Mouse (Mus musculus): ENCODE data around the gene A430005L14Rik. TPM values are rescaled to one million over a fixed set of nuclear protein-coding genes. Genes with fewer than 3 reads are reported as not detected.

A430005L14Rik gene
- total RNA-seq, 4 experiments from 2014 or later = 22.8 to 30.7 (median 24.1) TPM

DNA sequence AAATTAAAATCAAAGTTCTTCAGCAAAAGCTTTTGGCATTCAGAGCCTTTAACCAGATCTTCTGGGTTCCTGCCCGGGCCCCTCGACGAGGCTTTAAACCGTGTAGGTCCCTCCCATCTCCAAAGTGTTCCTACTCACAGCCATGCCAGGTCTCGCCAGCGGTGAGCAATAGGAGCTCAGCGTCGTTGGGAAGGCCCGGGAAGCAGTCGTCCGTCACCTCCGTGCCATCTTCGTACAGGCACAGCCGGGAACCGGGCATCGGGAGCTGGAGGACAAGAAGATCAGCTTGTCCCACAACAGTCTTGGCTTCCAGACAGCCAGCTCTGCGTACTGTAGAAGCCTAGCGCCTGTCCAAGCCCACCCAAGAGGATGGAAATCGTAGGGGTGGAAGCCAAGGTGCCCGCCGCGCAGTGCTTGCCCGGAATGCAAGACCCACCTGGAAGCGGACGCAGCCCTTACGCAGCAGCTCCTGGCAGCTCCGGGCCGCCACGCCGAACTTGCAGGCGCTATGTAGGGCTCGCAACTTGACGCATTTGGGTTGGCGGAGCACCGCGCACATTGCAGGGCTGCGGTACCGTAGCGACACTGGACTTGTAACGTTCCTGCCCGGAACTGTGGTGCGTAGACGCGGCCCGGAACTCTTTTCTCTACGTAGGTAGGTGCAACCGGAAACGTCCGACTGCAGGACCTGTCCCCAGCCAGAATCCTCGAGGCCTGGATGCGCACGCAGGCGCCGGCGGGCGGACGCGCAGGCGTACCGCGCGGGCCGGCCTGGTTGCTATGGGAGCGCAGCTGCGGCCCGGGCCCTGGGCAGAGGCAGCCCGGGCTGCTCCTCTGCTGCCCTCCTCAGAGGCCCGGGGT is 17.6 kb downstream of the A430005L14Rik start, which contains the start of the genes Dffb and Cep104:
Dffb (minus strand) TSS at position 696 of the 861 bp plus-strand sequence.
Cep104 (plus strand) TSS at position 764 of the 861 bp plus-strand sequence.
- DNase-seq (ENCODE audit: low spot score in 2 of 2) = peak; percentile 92 to 95

DNA sequence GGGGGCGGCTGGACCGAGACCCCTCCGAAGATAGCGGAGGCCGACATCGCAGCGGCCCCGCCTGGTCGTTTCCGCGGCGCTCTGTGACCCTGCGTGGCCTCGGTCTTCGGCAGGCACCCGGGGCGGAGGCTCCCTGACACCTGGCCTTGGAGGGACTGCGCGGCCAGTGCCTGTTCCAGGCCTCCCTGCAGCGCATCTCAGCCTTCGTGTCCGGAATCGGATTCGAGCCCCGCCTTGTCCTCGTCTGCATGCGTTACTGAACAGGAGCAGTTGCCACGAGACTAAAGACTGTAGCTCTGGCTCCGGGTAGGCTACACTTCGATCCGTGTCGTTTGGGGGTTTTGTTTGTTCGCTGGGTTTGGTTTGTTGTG is 18.2 kb downstream of the A430005L14Rik start:
- DNase-seq (ENCODE audit: low spot score in 2 of 2) = no peak

- DNase-seq (ENCODE audit: low spot score in 2 of 2) = no peak
Measured at GRCm38 (mm10) chr4:153975768-153976167, 18.7 kb downstream of the A430005L14Rik start.

- DNase-seq (ENCODE audit: low spot score in 2 of 2) = no peak
Measured at GRCm38 (mm10) chr4:153979243-153979642, 22.2 kb downstream of the A430005L14Rik start.

GRCm38 (mm10) chr4:153980470-153980869 is 23.4 kb downstream of the A430005L14Rik start:
- no peak for DNase-seq (ENCODE audit: low spot score in 2 of 2)

DNA sequence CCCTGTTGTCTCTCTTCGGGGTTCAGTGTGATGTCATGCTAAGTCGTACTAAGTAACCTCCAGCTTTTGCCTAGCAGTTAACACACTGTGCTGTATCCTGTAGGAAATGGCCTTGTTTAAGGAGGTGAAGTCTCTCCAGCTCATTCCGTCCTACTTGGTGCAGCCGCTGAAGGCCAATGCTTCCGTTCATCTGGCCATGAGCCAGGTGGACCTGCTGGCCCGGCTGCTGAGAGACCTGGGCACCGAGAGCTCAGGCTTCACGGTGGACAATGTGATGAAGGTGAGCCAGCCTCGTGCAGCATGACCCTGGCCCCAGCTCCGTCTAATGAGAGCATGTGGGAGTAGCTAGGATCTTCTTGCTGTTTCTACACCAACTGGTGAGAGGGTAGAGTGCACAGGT is 35.7 kb downstream of the A430005L14Rik start:
- no peak for DNase-seq (ENCODE audit: low spot score in 2 of 2)

GRCm38 (mm10) chr4:153993505-153993904 is 36.5 kb downstream of the A430005L14Rik start:
- DNase-seq (ENCODE audit: low spot score in 2 of 2) = no peak

DNA sequence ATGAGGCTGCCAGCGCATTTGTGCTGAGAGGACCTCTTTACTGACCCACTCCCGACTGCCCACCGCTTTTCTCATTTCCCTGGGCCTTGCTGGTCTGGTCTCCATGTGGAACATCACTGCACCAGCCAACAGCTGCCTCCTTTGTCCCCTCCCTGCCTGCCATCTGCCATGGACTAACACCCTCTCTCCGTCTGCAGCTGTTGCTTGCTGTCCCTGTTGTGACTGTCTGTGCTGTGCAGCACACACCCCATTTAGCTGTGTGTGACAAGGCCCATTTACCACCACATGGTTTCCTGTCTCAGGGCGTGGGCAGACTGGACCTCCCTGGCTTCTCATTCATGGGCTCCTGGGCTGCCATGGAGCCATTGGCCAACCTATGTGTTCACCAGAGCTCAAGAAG is 48.5 kb downstream of the A430005L14Rik start:
- DNase-seq (ENCODE audit: low spot score in 2 of 2) = peak in 1 of 2 experiments; percentile 42

DNA sequence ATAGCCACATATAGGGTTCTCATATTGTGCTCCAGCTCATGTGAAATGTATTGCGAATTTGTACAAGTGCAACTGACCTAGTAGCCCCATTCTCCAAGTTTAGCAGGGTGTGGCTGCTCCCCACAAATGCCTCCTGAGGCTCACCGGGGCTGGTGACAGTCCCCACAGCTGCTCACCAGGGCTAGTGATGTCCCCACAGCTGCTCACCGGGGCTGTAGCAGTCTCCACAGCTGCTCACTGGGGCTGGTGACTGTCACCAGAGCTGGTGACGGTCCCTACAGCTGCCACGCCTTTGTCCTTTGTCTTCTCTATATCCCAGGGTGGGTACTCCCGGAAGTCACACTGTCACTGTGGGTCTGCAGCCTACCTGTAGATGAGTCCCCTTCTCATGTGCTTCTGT is 49.2 kb downstream of the A430005L14Rik start:
- DNase-seq (ENCODE audit: low spot score in 2 of 2) = no peak

- no peak for DNase-seq (ENCODE audit: low spot score in 2 of 2)
Measured at GRCm38 (mm10) chr4:154007759-154008158, 50.7 kb downstream of the A430005L14Rik start.

GRCm38 (mm10) chr4:154010907-154011645 is 54.0 kb downstream of the A430005L14Rik start:
- DNase-seq (ENCODE audit: low spot score in 2 of 2) = no peak

Other genes with a start within 250 kb of the A430005L14Rik start
- gene Dffb, start 17.9 kb downstream of the A430005L14Rik start, total RNA-seq (2022) = 10 to 100 TPM in 3 of 4 experiments, 1 to 10 TPM in 1; 9.4 to 14.0 (median 11.4) TPM
- gene Cep104, start 18.0 kb downstream of the A430005L14Rik start, total RNA-seq (2022) = 10 to 100 TPM; 28.4 to 35.3 (median 32.8) TPM
- 10 to 100 TPM; 55.0 to 72.7 (median 62.6) TPM for gene Lrrc47, start 54.5 kb downstream of the A430005L14Rik start, total RNA-seq (2022)
- gene Smim1, start 69.0 kb downstream of the A430005L14Rik start, total RNA-seq (2022) = 10 to 100 TPM; 11.7 to 21.4 (median 16.5) TPM
- gene Ccdc27, start 85.4 kb downstream of the A430005L14Rik start, total RNA-seq (2022) = under 1 TPM in 1 of 4 experiments, not detected in 3; 0.17 TPM
- under 1 TPM; 0.51 to 0.83 (median 0.64) TPM for gene Trp73, start 183.0 kb downstream of the A430005L14Rik start, total RNA-seq (2022)
- 10 to 100 TPM; 27.0 to 36.1 (median 31.0) TPM for gene Wrap73, start 185.1 kb downstream of the A430005L14Rik start, total RNA-seq (2022)
- 100 to 1,000 TPM; 167 to 191 (median 180) TPM for gene Tprgl, start 203.4 kb downstream of the A430005L14Rik start, total RNA-seq (2022)
- gene Megf6, start 213.5 kb downstream of the A430005L14Rik start, total RNA-seq (2022) = 1 to 10 TPM; 6.2 to 7.9 (median 7.1) TPM